Mouse (Mus musculus) T-helper 1 cell (primary cell): ENCODE measurements around the gene Cc2d1a.

Experiments used
- in situ Hi-C: fragments of 300-600 bp; cut with MboI, MseI; formaldehyde crosslinking; loops from one replicate; pipeline ENCODE4 v1.15.1; 2025; ENCODE audit warnings: high pct_unique_total_duplicates

Cc2d1a gene

DNA sequence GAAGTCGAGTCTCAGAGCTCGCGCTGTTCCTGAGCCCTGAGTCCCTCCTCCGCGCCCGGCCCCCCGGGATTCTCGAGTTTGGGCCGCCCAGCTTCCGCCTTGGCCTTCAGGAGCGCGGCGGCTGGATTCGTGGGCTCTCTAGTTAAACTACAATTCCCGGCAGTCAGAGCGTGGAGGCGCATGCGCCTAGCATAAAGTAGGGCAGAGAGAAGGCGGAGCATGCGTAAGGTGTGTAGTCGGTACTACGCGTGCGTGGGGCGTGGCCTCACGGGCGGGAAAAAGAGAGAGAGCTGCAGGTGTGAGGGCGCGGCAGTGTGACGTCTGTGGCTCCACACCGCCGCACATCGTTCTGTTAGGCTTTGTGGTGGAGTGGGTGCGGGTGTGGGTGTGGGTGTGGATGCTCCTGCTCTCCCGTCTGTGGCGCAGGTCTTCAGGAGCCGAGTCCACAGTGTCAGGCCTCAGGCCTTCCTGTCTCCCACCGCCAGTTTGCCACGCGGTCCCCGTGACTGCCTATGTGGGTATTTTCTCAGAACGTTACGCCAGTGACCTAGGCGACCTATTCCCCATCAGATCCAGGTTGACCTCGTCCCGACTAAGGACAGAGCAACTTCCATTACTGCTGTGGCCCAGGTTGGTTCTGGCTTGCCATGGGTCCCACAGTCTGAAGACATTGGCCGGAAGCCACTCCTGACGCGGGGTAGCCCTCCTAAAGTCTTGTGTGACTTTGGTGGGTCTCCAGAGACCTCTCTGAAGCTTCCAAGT is at the start of gene Cc2d1a, which contains the start of gene 4930432K21Rik:
Gene Cc2d1a (minus strand): TSS at position 168 of the 762 bp plus-strand sequence.
Gene 4930432K21Rik (plus strand): TSS at position 257 of the 762 bp plus-strand sequence.
- in situ Hi-C loops, result no loop called here

DNA sequence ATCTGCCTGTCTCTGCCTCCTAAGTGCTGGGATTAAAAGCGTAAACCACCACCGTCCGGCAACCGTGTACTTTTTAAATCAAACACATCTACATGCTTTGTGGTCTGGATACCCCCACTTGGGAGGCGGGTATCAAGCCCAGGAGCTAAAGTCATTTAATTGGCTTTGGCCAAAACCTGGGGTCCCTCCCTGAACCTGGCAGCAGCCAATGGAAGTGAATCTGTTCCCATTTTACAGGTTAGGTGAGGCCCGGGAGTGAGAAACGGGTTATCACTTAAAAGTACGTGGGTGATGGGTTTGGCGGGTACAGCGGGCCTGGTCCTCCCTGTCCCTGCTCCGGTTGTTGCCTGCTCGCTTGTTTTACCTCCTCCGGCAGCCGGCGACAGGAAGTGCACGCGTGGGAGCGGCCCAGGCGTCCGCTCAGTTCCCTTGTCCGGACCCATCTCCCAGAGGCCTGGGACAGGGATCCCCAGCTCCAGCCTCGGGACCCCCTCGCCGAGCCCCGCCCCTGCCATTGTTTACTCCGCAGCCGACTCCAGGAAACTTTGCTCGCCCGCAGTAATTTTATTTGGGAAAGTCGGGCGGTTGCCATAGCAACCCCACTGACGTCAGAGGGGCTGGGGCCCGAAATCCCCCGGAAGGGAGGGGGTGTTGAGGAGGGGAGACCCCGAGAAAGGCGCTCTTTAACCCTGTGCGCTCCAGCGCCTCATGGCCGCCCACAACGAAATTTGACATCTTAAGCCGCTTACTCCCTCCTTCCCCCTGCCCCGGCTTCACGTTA is 49.6 kb upstream of the Cc2d1a start:
- in situ Hi-C loops, result no loop called here

DNA sequence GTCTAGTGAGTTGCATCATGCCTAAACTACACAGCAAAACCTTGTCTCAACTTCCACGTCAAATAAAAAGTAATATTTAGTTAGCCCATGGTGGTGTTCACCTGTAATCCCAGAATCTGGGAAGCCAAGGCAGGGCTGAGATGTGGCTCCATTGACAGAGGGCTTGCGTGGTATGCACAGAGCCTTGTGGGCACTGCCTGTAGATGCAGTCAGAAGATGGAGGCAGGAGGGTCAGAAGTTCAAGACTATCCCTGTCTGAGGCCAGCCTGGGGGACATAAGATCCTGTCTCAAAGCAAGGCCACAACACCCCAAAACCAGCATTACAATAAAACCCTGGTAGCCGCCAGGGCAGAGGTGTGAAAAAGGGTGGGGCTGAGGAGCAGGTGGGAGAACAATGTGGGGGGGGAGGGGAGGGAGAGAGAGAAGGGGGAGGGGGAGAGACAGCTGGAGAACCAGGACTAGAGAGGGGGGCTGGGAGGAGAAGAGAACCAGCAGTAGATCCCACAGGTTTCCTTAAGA is 46.5 kb upstream of the Cc2d1a start:
- in situ Hi-C loops, result no loop called here

DNA sequence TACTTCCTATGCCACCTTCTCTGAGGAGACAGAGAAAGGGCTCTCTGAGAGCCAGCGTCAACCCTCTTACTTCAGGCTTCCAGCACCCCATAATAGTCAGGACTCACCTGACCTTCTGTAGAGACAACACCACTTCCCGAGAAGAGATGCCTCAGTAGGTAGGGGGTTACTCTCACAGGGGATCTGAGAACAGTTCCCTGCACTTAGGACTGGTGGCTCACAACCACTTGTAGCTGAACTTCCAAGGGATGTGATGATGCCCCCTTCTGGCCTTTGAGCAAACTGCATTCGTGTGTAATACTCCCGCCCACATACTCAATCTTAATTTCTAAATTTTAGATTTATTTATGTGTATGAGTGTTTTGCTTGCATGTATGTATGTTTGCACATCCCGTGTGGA is 45.8 kb upstream of the Cc2d1a start:
- in situ Hi-C loops, result no loop called here

DNA sequence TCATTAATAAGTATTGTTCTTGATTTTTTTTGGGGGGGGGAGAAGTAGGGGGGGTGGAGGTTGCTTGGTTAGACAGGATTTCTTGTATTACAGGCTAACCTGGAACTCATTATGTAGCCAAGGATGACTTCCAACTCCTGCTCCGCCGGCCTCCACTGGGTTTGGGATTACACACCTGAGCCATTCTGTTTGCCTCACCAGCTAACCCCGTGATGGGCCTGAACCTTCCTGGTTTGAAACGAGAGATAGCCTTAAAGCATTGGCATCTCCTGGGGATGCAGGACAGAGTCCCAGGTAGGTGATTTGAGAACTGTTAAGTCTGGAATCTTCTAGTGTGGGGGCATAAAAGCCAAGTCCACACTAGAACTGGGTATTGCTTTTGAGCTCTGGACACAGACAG is 45.4 kb upstream of the Cc2d1a start:
- in situ Hi-C loops, result no loop called here

DNA sequence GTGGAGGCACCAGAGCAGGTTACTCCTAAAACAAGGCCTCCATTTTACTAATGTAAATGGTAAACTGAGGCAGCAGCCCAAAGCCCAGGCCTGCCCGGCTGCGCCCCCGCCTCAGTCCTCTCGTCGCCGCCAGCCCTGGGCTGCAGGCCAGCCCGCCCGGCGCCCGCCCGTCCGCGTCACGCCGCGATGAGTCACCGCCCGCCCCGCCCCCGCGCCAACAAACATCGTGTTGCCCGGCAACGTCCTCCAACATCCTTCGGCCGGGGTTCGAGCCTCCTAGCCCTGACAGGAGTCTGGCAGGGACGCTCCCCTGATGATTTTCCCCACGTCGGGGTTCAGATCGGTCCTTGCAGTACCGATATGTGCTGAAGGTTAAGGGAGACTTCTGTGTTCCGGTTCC is 44.8 kb upstream of the Cc2d1a start:
- in situ Hi-C loops, result no loop called here

DNA sequence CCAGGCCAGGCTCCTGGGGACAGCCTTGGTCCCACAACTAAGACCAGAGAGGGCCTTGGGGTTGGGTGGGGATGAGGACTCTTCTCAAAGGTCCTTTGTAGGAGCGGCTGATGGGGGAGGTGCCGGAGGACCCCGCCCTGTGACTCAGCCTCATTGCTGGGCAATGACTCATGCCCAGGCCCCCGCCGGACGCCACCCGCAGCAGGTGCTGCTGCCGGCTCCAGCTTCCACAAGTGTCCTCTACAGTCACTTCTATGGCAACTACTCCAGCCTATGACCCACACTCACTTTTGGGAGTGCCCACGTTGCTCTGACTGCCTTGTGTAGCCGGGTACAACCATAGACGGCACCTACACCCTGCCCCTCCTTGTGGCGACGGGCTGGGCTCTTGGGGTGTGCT is 44.3 kb upstream of the Cc2d1a start:
- in situ Hi-C loops, result no loop called here

DNA sequence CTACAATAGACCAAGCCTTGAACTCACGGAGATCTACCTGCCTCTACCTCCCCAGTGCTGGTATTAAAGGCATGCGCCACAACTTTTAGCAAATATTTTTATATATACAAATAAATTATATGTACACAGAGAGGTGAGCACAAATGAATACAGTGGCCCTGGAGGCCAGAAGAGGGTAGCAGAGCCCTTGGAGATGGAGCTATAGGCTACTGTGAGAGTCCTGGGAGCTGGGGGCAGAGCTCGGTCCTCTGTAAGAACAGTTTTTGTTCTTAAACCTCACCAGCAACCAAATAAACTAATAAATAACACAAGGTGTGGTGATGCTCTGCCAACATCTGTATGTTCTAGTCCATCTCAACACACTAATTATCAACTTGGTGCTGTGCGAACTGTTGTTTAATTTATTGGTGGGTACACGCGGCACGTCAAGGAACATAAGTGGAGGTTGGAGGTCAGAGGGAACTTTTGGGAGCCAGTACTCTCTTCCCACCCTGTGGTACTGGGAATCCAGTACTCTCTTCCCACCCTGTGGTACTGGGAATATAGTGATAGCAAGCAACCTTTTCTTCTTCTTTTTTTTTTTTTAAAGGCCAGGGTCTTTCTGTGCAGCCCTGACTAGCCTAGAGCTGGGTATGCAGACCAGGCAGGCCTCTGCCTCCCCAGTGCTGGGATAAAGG is 42.6 kb upstream of the Cc2d1a start:
- in situ Hi-C loops, result no loop called here

DNA sequence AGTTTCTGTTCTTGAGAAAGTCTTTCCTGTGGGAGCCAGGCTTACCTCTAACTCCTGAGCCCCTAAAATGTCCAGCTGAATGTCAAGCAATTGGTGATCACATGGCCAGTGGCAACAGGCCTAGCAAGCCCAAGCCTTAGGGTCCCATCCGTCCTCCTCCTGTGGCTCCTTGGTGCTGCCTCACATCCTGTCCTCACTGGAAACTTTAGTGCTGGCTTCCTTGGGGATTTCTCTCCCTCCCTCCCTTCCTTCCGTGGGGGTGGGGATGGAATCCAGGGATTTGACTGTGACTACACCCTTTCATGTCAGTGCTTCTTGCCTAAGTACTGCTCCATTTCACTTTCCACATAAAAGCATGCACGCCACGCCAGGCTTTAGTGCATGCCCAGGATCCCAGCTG is 41.9 kb upstream of the Cc2d1a start:
- in situ Hi-C loops, result no loop called here

DNA sequence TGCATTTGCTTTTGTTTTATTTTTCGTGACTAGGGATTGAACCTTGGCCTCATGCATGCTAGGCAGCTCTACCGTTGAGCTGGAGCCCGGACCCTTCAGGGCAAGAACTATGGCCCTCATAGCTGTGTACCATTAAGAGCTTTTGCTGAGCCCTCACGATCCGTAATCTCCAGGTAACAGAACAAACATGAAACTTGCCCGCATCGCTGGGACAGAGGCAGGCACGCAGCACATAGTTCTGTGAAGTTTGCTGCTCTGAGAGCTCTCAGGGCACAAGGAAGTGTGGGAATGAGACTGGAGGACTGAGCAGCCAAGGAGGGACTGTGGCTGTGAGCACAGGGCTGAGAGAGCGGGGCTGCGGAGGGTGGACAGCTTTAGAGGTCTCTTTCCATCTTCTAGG is 40.9 kb upstream of the Cc2d1a start:
- in situ Hi-C loops, result no loop called here

DNA sequence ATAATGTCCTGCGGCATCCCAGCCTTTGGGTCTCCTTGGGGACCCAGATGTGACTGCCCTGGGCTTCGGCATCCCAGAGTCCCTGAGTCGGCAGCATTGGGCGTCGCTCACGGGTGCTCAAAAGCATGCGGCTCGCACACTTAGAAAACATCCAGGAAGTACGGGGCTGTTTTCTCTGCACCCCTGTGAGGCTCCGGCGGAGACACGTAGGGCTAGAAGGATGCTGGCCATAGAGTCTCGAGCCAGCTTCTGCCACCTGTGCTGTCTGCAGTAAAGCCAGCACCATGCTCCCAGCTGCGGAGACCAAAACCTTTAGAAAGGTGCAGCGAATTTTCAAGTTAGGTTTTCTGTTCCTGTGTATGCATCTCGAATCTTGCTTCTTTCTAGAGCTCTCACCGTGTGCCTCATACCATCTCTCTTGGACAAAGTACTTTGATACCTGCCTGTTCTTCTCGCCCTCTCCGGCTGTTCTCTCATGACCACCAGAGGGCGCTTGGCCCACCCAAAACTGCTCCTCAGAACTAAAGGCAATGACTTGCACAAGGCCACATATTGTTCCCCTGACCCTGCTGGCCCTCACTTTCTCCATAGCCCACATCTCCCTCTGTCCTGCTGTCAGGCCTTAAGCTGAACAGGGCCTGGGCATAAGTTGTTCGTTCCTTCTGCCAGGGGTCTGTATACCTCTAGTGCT is 39.5 kb upstream of the Cc2d1a start:
- in situ Hi-C loops, result no loop called here

DNA sequence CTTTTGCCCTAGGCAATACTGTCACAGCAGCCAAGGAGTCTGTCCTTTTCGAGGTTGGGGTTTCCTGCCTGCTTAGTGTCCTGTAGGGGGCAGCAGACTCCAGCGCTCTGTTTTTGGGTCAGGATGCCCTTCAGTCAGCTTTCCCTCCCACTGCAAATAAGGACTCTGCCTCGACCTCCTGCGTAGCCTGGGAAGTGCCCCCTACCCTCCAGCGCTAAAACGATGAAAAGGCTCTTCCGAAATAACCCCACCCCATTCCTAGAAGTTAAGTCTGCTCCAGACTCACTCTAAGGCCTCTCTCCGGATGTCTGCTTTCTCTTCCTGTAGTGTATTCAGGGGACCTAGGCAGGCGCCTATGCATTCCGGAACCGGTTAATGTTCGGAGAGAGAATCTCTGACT is 38.8 kb upstream of the Cc2d1a start:
- in situ Hi-C loops, result no loop called here

DNA sequence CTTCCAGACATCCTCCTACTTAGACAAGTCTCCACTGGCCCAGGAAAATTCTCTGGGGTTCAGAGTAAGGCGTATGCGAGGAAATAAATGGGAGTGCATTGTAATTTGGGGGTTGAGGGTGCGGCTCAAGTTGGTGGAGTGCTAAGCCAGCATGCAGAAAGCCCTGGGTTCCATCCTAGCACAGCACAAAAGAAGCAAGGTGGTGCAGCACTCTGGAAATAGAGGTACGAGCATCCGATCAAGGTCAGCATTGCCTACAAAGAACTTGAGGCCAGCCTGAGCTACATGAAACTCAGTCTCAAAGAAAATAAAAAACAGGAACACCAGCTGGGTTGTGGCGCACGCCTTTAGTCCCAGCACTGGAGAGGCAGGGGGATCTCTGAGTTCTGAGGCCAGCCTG is 37.4 kb upstream of the Cc2d1a start, which contains the start of gene Nanos3:
Gene Nanos3 (minus strand): TSS at position 101 of the 400 bp plus-strand sequence.
- in situ Hi-C loops, result no loop called here

DNA sequence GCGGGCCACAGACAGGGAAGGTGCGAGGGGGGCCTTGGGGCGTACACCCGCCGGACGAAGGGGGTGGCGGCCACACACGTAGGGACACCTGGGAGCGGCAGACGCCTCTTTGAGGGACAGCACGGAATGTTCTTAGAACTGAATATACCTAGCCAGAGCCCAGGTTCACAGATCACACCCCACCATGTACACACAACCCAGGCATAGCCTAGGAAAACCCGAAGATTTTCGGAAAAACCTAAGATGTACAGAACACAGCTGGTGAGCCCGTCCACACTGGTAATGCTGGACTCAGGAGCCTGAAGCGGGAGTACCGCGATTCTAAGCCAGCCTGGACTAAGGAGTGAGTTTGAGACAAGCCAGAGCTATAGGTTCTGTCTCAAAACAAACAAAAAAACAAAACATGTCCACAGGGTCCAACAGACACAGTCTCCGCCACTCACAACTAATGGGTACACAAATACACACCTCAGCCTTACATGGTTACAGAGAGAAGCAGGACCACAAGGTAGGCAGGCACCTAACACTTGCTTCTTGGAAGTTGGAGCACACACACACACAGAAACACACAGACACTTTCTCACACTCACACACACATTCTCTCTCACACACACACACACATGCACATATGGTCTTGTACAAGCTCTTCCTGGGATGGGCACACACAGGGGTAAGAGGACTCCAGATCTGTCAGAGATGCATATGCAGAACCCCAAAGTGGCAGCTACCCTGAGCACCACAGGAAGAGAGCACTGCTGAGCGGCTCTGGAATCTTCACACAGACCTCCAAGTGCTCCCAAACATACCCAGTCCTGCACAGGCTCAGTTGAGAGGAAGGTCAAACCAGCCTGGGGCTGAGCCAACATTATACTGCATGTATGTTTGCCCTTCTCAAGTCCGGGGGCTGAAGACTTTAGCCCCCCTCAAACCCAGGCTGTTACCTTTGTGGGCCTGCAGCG is 36.6 kb upstream of the Cc2d1a start:
- in situ Hi-C loops, result no loop called here

DNA sequence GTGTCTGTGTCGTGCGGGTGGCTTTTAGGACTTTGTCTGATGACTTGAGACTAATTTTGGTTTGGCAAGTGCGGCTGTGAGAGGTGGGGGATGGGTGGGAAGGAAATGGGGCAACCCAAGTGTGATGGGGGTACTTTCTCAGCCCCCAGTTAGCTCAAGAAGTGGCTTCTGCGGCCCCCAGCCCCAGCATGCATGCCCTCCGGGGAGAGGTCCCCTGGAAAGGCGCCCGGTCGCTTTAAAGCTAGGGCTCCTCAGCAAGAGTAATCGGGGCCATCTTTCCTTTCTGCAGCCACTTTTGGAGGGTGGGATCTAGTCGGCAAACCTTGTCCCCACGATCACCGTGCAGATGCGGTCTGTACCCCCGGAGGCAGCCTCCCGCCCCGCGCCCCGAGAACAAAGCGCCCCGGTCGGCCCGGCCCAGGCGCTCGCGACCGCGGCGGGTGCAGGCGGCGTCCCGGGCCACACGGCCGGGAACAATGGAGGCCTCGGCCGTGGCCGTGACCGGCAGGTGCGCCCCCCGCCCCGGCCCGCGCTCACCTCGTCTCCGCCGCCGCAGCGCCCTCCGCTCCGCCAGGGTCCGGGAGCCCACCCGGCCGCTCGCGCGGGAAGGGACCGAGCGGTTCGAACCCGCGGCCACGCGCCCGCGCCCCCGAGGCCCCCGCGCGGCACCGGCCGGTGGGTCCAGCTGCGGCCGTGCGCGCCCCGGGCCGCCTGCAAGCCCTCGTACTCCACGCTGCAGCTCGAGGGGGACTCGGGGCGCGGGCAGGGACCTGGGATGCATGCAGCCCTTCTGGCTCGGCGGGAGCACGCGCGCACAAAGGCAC is 35.7 kb upstream of the Cc2d1a start:
- in situ Hi-C loops, result no loop called here

DNA sequence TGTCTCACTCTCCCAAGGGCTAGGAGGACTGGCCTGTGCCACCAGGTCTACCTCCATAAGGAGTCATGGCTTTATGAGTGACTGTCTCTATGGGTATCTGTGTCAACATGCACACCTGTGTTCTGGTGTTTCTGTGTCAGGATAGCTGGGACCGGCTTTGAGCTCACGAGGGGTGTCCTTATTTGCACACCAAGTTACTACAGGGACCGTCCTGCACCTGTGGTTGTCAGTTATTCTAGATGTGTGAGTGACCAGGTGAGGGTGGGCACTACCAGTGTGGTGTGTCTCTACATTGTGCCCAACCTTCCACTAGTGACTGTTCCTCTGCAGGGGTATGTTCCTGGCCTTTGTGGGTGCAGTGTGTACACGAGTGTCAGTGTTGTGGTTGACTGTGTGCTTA is 35.1 kb upstream of the Cc2d1a start:
- in situ Hi-C loops, result no loop called here

DNA sequence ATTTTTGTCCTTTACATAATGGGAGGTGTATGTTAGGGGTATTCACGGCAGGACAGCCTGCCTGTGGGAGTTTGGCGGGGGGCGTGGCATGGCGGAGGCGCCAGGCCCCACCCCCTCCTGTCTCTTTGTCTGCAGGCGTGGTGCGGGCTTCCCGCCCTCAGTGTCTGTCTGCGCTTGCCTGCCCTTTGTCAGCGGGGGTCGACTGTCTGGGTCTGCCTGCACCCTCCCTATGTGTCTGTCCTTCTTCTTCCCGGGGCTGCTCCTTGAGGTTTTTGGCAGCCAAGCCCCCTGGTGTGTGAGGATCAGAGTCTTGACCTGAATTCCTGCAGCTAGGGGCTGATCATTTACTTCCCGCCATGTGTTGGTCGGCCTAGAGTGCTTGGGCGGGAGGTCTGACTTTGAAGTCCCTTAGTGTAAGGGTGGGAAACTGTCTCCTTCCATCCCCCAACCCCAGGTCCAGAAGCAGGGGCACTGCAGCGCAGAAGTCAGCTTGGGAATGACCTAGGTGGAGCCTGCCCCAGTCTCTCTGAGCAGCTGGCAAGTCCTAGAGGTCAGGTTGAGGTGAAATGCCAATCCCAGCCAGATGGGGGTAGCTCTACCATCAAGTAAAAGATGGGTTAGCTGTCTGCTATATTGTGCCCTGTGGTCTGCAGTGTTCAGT is 32.9 kb upstream of the Cc2d1a start:
- in situ Hi-C loops, result no loop called here

DNA sequence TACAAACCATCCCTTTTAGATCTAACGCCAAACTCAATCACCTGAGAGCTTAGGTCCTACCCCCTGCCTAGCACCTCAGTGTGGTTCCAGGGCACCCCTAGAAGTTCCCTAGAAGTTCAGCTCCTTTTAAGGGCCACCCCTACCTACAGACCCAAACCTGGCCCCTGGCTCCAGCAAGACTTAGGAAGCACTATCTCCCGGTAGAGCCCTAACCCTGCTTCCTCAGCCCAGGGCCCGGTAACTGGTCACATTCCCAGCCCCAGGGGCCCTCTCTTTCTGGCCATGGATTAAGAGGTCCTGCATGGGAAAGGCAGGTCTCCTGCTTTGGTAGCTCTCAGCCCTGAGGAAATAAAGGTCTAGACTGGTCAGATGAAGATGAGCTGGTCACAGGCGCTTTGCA is 32.2 kb upstream of the Cc2d1a start:
- in situ Hi-C loops, result no loop called here

DNA sequence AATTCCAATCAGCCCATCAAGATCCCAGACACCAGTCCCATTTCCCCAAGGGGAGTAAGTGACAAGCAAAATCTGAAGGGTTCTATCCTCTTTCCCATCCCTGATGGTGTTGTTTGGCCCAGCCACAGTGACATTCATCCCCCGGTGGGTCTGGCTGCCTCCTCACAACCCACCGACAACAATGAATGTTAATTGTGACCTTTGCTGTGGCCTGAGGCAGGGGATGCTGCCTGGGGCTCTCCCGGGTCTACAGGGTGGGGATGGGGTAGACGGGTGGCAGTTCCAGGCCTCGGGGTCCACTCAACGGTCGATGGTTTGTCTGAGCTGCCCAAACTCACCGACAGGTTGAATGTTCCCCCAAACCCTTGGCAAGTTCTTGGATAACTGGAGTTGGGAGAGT is 30.9 kb upstream of the Cc2d1a start:
- in situ Hi-C loops, result no loop called here
